Mouse (Mus musculus) neural tube, embryonic 15.5 days (tissue): ENCODE data around the gene Lims1. TPM values are rescaled to one million over a fixed set of nuclear protein-coding genes. Genes with fewer than 3 reads are reported as not detected.
"Not testable (repeated sequence)": the region's sequence is repeated elsewhere in the genome, so short reads cannot be mapped to it uniquely, and the experiment has no call there.

Source experiments
- ATAC-seq: fragments of 200-750 bp; cut with Nextera tagmentation; 2 replicates; pipeline ENCODE4 v1.8.0; 2017; ENCODE audit warnings: mild to moderate bottlenecking, moderate TSS enrichment, moderate library complexity; ENCODE audit not compliant: low FRiP score
- H3K27ac ChIP-seq: fragments of 300-500 bp; sonication (generic); replicated peaks from 2 replicates; pipeline ENCODE4 v1.5.1; 2015; ENCODE audit warnings: mild to moderate bottlenecking, inconsistent platforms
- H3K27me3 ChIP-seq: fragments of 300-500 bp; sonication (generic); replicated peaks from 2 replicates; pipeline ENCODE4 v1.6.1; 2015; ENCODE audit warnings: inconsistent platforms
- H3K36me3 ChIP-seq: fragments of 300-500 bp; sonication (generic); 2 replicates; pipeline ENCODE4 v1.6.1; 2015; ENCODE audit warnings: inconsistent platforms
- H3K4me1 ChIP-seq: fragments of 300-500 bp; sonication (generic); 2 replicates; pipeline ENCODE4 v1.6.1; 2015; ENCODE audit warnings: inconsistent platforms
- H3K4me2 ChIP-seq: fragments of 300-500 bp; sonication (generic); 2 replicates; pipeline ENCODE4 v1.6.1; 2015; ENCODE audit warnings: inconsistent platforms, mild to moderate bottlenecking, moderate library complexity
- H3K4me3 ChIP-seq: fragments of 300-500 bp; sonication (generic); replicated peaks from 2 replicates; pipeline ENCODE4 v1.5.1; 2015; ENCODE audit warnings: mild to moderate bottlenecking, inconsistent platforms
- H3K9ac ChIP-seq: fragments of 300-500 bp; sonication (generic); replicated peaks from 2 replicates; pipeline ENCODE4 v1.6.1; 2015; ENCODE audit warnings: mild to moderate bottlenecking, inconsistent platforms
- H3K9me3 ChIP-seq: fragments of 300-500 bp; sonication (generic); replicated peaks from 2 replicates; pipeline ENCODE4 v1.6.1; 2016; ENCODE audit warnings: inconsistent platforms
- WGBS: fragments of 180-500 bp; shearing (Covaris S2); methylation state at CpG from one replicate; pipeline ENCODE4 v1.1.7; 2015; ENCODE audit warnings: mixed read lengths; 5-methylcytosine and 5-hydroxymethylcytosine counted together
- polyA plus RNA-seq: library from polyadenylated mRNA; unstranded; fragments of >200 nt; fragmentation: Nextera tagmentation; extraction: Ambion mirVana; gene quantifications from 2 replicates; pipeline ENCODE4 v1.2.1, GENCODE M21; 2015

The Lims1 gene
- polyA plus RNA-seq, 1 experiment from 2014 or later: 56.6 TPM

DNA sequence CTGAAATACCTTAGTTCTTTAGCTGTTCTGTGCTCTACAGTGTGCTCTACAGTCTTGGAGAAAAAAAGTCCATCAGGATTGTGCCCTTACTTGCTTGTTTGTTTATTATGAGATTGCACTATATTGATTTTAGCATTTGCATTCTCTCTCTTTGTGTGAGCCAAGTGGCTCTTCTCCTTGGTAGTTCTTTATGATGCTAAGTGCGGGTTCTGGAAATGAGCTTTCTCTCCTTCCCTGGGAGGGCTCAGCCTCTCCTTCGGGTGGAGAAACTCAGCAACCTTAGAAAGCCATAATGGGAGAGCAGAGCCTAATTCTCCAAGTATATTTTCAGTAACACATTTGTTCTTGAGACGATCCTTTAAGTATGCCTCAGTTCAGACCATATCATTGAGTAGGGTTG is 3.0 kb downstream of the Lims1 start:
- no peaks in the 10 kb centered on the region for H3K9me3 ChIP-seq
- H3K4me3 ChIP-seq: no peak overlapping the region
- peak overlapping the region; percentile 2; the same call in 1 of the 2 replicates for H3K4me2 ChIP-seq
- WGBS: 35% methylated on average over 3 of the region's 3 CpGs
- H3K9ac ChIP-seq: no peak overlapping the region
- H3K27me3 ChIP-seq: no peaks in the 10 kb centered on the region
- ATAC-seq: no peak
- peaks cover 27% of the 10 kb centered on the region for H3K4me1 ChIP-seq
- no peaks in the 10 kb centered on the region for H3K36me3 ChIP-seq
- no peak overlapping the region for H3K27ac ChIP-seq

DNA sequence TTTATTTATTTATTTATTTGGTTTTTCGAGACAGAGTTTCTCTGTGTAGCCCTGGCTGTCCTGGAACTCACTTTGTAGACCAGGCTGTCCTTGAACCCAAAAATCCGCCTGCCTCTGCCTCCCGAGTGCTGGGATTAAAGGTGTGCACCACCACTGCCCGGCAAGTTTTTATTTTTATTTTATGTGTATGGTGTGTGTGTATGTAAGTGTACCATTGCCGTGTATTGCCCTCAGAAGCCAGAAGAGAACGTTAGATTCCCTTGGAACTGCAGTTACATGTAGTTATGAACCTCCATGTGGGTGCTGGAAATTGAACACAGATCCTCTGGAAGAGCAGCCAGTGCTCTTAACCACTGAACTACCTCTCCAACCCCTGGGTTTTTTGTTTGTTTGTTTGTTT is 4.6 kb downstream of the Lims1 start:
- H3K27me3 ChIP-seq, H3K4me3 ChIP-seq, H3K9ac ChIP-seq, ATAC-seq, H3K27ac ChIP-seq, H3K4me2 ChIP-seq, H3K36me3 ChIP-seq, H3K9me3 ChIP-seq: not testable (repeated sequence)
- peaks cover 26% of the 10 kb centered on the region for H3K4me1 ChIP-seq
- 97% methylated on average over 6 of the region's 6 CpGs for WGBS

GRCm38 (mm10) chr10:58328517-58329108 is 5.3 kb downstream of the Lims1 start:
- Histone ChIP-seq H3K27me3 (no peaks in the 10 kb centered on the region), H3K27ac (no peak overlapping the region), H3K9me3 (no peaks in the 10 kb centered on the region), H3K4me1 (peaks cover 26% of the 10 kb centered on the region), H3K9ac (no peak overlapping the region), H3K4me2 (no peak overlapping the region), H3K4me3 (no peak overlapping the region), H3K36me3 (no peaks in the 10 kb centered on the region)
- 96% methylated on average over 8 of the region's 8 CpGs for WGBS
- no peak for ATAC-seq

- no peak for ATAC-seq
- Histone ChIP-seq H3K36me3 (no peaks in the 10 kb centered on the region), H3K4me1 (peaks cover 18% of the 10 kb centered on the region), H3K4me3 (no peak overlapping the region), H3K27ac (no peak overlapping the region), H3K9me3 (no peaks in the 10 kb centered on the region), H3K27me3 (no peaks in the 10 kb centered on the region), H3K9ac (no peak overlapping the region), H3K4me2 (no peak overlapping the region)
Measured at GRCm38 (mm10) chr10:58330635-58331034, 7.4 kb downstream of the Lims1 start.

DNA sequence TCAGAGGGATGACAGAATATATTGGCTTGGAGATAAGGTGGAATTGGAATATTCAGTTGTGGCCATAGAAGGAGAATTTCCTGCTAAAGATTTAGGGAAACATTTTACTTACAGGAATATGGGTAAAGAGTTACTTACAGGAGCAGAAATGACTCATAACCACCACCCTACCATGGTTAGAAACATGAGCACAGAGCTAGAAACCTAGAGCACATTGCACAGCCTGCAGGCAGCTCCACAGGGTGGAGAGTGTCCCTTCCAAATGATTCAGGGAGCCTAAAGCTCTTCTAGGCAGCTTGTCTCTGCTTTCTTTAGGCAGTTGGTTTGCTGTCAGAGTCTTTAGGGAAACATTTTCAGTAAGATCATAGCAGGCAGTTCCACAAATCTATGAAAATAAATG is 8.5 kb downstream of the Lims1 start:
- H3K9ac ChIP-seq: no peak overlapping the region
- no peak overlapping the region for H3K4me3 ChIP-seq
- H3K27ac ChIP-seq: no peak overlapping the region

DNA sequence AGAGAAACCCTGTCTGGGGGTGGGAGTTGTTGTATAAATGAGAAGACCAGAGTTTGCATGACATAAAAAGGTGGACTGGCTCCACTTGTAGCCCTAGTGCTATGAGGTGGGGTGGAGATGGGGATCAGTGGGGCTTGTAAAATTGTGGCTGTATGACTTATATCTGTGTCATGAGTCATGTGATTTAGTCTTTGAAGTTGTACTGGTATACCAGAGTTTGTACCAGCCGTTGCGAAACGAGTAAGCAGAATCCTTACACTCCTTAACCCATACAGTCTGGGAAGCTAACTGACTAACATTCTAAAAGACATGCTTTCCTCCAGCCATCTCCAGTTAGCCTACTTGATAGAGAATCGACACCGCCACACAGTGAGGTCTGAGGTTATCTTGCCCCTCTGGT is 10.1 kb downstream of the Lims1 start:
- Histone ChIP-seq H3K4me1 (peaks cover 10% of the 10 kb centered on the region), H3K4me2 (no peak overlapping the region), H3K27ac (no peak overlapping the region), H3K27me3 (no peaks in the 10 kb centered on the region), H3K9me3 (no peaks in the 10 kb centered on the region), H3K36me3 (no peaks in the 10 kb centered on the region), H3K9ac (no peak overlapping the region), H3K4me3 (no peak overlapping the region)
- no peak for ATAC-seq
- whole genome bisulfite sequencing: 97% methylated on average over 5 of the region's 5 CpGs

More for the DNA sequence above, 8.5 kb downstream of the Lims1 start:
- no peaks in the 10 kb centered on the region for H3K27me3 ChIP-seq
- H3K9me3 ChIP-seq: no peaks in the 10 kb centered on the region
- no peak for ATAC-seq
- H3K4me2 ChIP-seq: no peak overlapping the region
- H3K4me1 ChIP-seq: peaks cover 6% of the 10 kb centered on the region
- no peaks in the 10 kb centered on the region for H3K36me3 ChIP-seq

DNA sequence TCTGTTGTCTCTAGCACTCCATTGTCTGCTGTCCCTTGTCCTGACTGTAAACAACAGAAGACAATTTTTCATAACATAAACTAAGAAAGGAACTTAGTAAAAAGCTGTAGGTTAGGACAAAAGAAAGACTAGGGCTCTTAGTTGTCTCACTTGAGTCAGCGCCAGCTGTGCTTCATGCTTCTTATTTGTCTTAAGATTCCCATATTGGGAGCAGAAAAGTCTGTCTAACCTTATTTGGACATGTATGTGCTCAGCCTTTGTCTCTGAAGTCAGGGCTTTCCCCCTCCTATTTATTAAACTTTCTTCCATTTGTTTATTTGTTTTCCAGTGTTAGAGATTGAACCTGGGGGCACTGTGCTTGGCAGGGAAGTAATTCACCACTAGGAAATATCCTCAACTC is 12.9 kb downstream of the Lims1 start:
- H3K4me2 ChIP-seq: no peak overlapping the region
- WGBS: 93% methylated on average over 1 of the region's 1 CpGs
- ATAC-seq: no peak

DNA sequence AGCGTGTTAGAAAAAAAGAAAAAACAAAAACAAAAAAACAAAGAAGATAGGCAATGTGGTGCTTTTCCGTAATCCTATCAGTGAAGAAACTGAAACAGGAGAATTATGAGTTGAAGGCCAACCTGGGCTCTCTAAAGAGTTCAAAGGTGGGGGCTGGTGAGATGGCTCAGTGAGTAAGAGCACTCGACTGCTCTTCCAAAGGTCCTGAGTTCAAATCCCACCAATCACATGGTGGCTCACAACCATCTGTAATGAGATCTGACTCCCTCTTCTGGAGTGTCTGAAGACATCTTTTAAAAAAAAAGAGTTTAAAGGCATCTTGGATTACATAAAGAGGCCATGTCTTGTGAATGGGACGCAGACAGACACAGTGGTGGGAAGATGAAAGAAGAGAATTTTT is 13.8 kb downstream of the Lims1 start:
- H3K27me3 ChIP-seq: not testable (repeated sequence)
- WGBS: 90% methylated on average over 4 of the region's 4 CpGs

More for the DNA sequence above, 12.9 kb downstream of the Lims1 start:
- H3K4me3 ChIP-seq: no peak overlapping the region
- H3K9ac ChIP-seq: no peak overlapping the region
- no peak overlapping the region for H3K27ac ChIP-seq
- H3K36me3 ChIP-seq: no peaks in the 10 kb centered on the region
- H3K4me1 ChIP-seq: peaks cover 10% of the 10 kb centered on the region
- H3K27me3 ChIP-seq: no peaks in the 10 kb centered on the region
- no peaks in the 10 kb centered on the region for H3K9me3 ChIP-seq

GRCm38 (mm10) chr10:58338590-58338989 is 15.3 kb downstream of the Lims1 start:
- 69% methylated on average over 1 of the region's 1 CpGs for WGBS
- Histone ChIP-seq H3K4me2 (no peak overlapping the region), H3K4me3 (no peak overlapping the region), H3K9me3 (no peaks in the 10 kb centered on the region), H3K36me3 (no peaks in the 10 kb centered on the region), H3K27me3 (no peaks in the 10 kb centered on the region), H3K27ac (peak overlapping the region; percentile 64), H3K4me1 (peaks cover 7% of the 10 kb centered on the region), H3K9ac (no peak overlapping the region)
- no peak for ATAC-seq

More for the DNA sequence above, 13.8 kb downstream of the Lims1 start:
- H3K4me1 ChIP-seq, H3K27ac ChIP-seq, H3K9me3 ChIP-seq, H3K36me3 ChIP-seq, ATAC-seq, H3K4me2 ChIP-seq, H3K4me3 ChIP-seq, H3K9ac ChIP-seq: not testable (repeated sequence)

DNA sequence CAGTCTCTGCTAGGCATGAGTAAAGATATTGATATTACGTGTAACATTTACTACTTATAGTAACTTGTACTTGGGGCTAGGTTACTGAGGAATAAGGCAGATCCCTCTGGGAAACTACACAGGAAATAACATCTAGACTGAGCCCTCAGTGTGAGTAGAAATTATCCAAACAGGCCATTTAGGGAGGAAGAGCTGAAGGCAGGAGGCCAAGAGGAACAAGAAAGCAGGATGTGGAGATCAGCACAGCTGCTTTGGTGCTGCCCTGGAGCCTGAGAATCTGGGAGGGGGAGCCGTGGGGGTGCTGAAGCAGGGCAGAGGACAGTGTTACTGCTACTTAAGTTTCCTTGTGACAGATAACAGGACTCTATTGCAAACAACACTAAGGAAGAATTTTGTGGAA is 18.4 kb downstream of the Lims1 start:
- Histone ChIP-seq H3K9ac (no peak overlapping the region), H3K27ac (peak overlapping the region; percentile 74), H3K27me3 (no peaks in the 10 kb centered on the region), H3K4me3 (no peak overlapping the region), H3K4me2 (no peak overlapping the region), H3K9me3 (no peaks in the 10 kb centered on the region), H3K4me1 (peaks cover 7% of the 10 kb centered on the region), H3K36me3 (peaks cover 3% of the 10 kb centered on the region; the same call in 1 of the 2 replicates)
- 81% methylated on average over 2 of the region's 2 CpGs for WGBS
- ATAC-seq: no peak

GRCm38 (mm10) chr10:58342199-58342598 is 18.9 kb downstream of the Lims1 start:
- no peak for ATAC-seq

GRCm38 (mm10) chr10:58343552-58343951 is 20.3 kb downstream of the Lims1 start:
- no peak overlapping the region for H3K27ac ChIP-seq
- no peak overlapping the region for H3K4me2 ChIP-seq
- H3K36me3 ChIP-seq: peaks cover 3% of the 10 kb centered on the region; the same call in 1 of the 2 replicates
- ATAC-seq: no peak
- H3K4me3 ChIP-seq: no peak overlapping the region
- no peaks in the 10 kb centered on the region for H3K4me1 ChIP-seq
- WGBS: 92% methylated on average over 3 of the region's 3 CpGs
- no peaks in the 10 kb centered on the region for H3K27me3 ChIP-seq
- H3K9ac ChIP-seq: no peak overlapping the region
- no peaks in the 10 kb centered on the region for H3K9me3 ChIP-seq

More at GRCm38 (mm10) chr10:58342199-58342598, 18.9 kb downstream of the Lims1 start:
- peaks cover 3% of the 10 kb centered on the region; the same call in 1 of the 2 replicates for H3K36me3 ChIP-seq
- peak overlapping the region; percentile 74 for H3K27ac ChIP-seq
- H3K4me2 ChIP-seq: no peak overlapping the region
- H3K4me3 ChIP-seq: no peak overlapping the region
- no peaks in the 10 kb centered on the region for H3K9me3 ChIP-seq
- no peak overlapping the region for H3K9ac ChIP-seq
- no peaks in the 10 kb centered on the region for H3K27me3 ChIP-seq
- 93% methylated on average over 2 of the region's 2 CpGs for WGBS
- peaks cover 7% of the 10 kb centered on the region for H3K4me1 ChIP-seq
